Mouse (Mus musculus): ENCODE measurements around the gene Nfrkb. TPM values are rescaled to one million over a fixed set of nuclear protein-coding genes. Genes with fewer than 3 reads are reported as not detected.

The Nfrkb gene
- polyA plus RNA-seq (2014; fragmentation: Illumina TruSeq; extraction: RNeasy Lipid Tissue Mini Kit (QIAGEN cat#74804); ENCODE audit: insufficient read depth, low read depth, low replicate concordance) = 4.9 TPM

GRCm38 (mm10) chr9:31385947-31386354, at the start of gene Nfrkb:
Gene Nfrkb (plus strand): TSS chr9:31386192.

GRCm38 (mm10) chr9:31463692-31464474, 77.9 kb downstream of the Nfrkb start, which contains the start of gene Tmem45b:
Gene Tmem45b (minus strand): TSS chr9:31464462.

Other genes starting within 250 kb of the Nfrkb start
- 312 TPM for gene Aplp2, start 174.4 kb upstream of the Nfrkb start, polyA plus RNA-seq (2014; fragmentation: Illumina TruSeq; extraction: RNeasy Lipid Tissue Mini Kit (QIAGEN cat#74804); ENCODE audit: insufficient read depth, low read depth, low replicate concordance)
- gene Prdm10, start 105.7 kb upstream of the Nfrkb start, polyA plus RNA-seq (2014; fragmentation: Illumina TruSeq; extraction: RNeasy Lipid Tissue Mini Kit (QIAGEN cat#74804); ENCODE audit: insufficient read depth, low read depth, low replicate concordance) = 2.2 TPM
- gene Tmem45b, start 78.3 kb downstream of the Nfrkb start, polyA plus RNA-seq (2014; fragmentation: Illumina TruSeq; extraction: RNeasy Lipid Tissue Mini Kit (QIAGEN cat#74804); ENCODE audit: insufficient read depth, low read depth, low replicate concordance) = 3.4 TPM

Data from lung, adult 10 weeks (tissue).